Mouse (Mus musculus) spleen, adult 10 weeks (tissue): ENCODE measurements around the gene Ccm2. TPM values are rescaled to one million over a fixed set of nuclear protein-coding genes. Genes with fewer than 3 reads are reported as not detected.

Experiments
- polyA plus RNA-seq: library from polyadenylated mRNA; stranded (reverse); fragments of 350-450 nt; fragmentation: Illumina TruSeq; extraction: RNeasy Lipid Tissue Mini Kit (QIAGEN cat#74804); gene quantifications from one replicate; pipeline ENCODE4 v1.2.3, GENCODE M21; 2015; ENCODE audit warnings: low replicate concordance; ENCODE audit not compliant: insufficient read depth

Gene Ccm2
- 85.4 TPM for polyA plus RNA-seq

DNA sequence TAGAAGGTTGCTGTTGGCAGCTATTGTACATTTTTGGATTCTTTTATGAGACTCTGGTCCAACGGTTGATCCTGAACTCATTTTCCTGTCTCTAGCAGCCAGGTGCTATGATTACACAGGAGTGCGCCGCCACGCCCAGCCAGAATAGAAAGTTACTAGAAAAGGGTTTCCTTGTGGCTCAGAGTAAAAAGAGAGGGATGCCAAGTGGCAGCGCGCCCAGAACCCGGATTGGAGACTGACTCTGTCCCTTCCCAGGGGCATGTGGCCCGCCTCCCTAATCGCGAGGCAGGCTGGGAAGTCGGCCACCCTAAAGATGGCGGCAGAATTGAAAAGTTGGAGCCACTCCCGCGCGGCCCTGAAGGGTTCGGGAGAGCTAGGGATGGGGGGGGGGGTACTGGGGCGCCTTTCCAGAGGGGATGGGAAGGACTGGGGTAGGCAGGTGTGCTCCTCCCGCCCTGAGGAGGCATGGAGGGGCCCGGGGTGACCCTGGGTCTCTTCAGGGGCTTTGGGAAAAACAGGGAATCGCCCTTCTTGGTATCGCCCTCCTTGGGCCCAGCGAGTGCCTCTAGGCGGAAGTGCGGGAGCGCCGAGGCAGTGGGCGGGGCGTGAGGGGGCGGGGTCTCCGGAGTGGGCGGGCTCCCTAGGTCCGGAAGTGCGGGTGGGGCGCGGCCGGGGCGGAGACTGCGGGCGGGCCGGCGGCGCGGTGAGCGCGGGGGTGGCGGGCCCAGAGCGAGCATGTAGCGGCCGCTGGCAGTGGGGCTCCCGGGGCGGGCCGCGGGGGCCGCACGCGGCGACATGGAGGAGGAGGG is at the start of gene Ccm2:
Gene Ccm2, plus strand, starts transcription at position 683 of the 809 bp plus-strand sequence.

DNA sequence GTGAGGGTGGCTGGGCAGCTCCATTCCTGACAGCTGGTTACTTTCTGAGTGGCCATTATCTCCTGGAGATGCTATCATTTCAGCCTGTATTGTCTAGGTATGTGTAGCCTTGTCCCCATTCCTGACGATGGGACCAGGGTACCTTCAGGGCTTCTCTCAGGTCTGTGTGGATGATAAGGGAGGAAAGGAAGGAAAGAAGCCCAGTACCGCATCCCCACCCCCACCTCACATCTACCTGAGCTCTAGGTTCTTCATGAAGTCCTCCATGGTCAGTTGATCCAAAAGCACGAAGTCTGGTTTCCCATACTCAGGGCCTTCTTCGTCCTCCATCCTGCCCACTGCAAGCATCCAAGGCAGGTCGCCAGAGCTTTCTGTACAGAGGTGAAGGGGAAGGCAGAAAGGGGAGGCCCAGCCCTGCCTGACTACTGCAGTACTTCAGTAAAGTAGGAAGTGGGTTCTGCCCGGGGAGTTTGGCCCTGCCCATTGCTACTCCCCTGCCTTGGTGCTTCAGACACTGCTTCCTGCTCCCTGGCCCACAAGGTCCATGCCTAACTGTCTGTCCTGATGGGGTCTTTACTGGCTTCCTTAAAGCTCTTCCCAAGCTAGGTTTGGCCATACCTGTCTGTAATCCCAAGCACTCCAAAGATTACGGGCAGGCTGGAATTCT is 26.0 kb upstream of the Ccm2 start, which contains the start of gene Myo1g:
Gene Myo1g, minus strand, starts transcription at position 459 of the 667 bp plus-strand sequence.

DNA sequence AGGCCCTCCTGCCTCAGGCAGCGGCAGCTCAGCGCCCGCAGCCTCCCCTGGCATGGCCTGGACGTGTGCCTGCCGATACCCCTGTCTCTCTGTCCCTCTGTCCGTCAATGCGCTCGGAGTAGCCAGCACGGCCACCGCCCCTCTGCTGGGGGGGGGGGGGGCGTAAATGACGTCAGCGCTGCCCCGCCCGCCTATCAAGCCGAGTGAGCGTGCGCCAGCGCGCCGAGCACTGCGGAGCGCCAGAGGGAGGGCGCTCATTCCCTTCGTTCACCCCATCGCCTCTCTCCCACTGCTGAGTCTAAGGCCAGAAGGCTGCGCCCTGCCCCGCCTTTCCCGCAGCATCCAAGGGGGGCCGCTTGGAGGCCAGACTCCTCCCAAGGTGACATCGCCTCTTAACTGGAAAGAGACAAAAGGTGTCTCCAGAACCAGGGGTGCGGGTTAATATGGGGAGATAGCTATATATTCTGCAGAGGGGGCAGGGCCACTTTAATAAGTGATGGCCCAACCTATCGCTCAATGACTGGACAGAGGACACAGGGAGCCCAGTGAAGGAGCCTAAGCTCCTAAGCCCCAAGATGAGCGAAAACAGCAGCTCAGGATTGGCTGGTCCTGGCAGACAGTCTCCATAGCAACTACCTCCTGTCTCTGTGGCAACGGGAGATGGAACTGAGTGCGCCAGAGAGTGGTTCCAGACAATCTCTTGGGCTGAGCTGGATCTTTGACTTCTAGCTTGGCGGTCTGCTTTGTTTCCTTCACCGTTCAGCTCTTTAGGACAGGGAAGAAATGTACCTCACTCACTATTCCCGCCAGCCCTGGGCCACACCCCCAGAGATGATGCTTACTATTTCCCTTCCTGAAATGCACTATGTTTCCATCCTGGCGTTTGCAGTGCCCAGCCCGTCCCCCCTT is 59.1 kb downstream of the Ccm2 start, which contains the start of gene Nacad:
Gene Nacad, minus strand, starts transcription at position 563 of the 909 bp plus-strand sequence.

DNA sequence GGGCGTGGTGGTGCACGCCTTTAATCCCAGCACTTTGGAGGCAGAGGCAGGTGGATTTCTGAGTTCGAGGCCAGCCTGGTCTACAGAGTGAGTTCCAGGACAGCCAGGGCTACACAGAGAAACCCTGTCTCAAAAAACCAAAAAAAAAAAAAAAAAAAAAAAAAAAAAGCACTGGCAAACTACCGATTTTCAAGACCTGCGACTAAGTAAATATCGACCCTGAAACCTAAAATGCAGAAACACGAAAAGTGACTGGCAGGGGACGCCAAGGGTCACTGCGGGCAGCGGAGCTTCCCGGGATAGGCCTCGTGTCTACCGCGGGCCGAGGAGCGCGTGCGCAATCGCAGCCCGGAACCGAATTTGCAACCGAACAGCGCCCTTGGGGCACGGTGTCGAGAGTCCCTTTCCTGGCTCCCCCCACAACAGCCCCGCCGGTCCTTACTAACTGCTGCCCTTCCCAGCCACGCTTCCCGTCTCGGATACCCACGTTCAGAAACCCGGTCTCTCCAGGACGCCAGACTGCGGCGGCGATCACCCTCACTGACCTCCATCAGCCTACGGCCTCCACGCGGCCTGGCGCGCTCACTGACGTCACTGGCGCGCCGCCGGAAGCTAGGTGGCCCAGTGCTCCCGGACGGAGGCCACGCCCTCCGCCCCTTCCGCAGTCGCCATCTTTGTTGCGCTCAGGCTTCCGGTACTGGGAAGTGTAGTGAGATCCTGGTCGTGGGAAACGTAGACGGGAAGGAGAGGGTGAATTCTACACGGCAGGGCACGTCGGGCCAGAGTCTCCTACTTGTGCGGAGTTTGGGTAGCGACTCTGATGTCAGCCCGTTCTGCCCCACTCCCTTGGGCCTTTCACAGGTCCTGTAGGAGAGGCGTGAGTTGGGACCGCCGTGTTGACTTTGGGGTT is 79.0 kb downstream of the Ccm2 start, which contains the start of gene Tbrg4:
Gene Tbrg4, minus strand, starts transcription at position 590 of the 910 bp plus-strand sequence.

DNA sequence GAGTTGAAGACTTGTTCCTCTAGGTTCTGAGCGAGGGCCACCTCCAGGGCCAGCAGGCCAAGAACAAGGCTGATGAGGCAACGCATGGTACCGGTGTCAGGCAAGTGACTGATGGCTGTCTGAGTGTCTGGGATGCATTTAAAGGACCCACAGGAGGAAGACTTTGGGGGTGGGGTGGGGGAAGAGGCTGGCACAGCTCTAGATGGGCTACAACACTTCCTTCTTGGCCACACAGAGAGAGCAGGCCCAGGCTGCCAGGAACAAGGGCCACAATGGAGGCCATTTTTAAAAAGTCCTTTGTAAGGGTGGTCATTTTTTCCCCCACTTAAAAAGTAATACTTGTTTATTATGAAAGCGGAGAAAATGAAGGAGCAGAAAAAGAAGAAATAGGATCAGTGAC is 91.8 kb downstream of the Ccm2 start, which contains the start of gene Wap:
Gene Wap, minus strand, starts transcription at position 101 of the 400 bp plus-strand sequence.

Other genes starting within 250 kb of the Ccm2 start
- gene Zmiz2, start 157.8 kb upstream of the Ccm2 start, polyA plus RNA-seq, result 28.3 TPM
- 2,887 TPM for gene Ppia, start 131.4 kb upstream of the Ccm2 start, polyA plus RNA-seq
- 49.2 TPM for gene H2afv, start 102.4 kb upstream of the Ccm2 start, polyA plus RNA-seq
- gene Purb, start 71.0 kb upstream of the Ccm2 start, polyA plus RNA-seq, result 98.1 TPM
- gene Myo1g, start 25.9 kb upstream of the Ccm2 start, polyA plus RNA-seq, result 99.7 TPM
- 0.21 TPM for gene Nacad, start 59.2 kb downstream of the Ccm2 start, polyA plus RNA-seq
- gene Tbrg4, start 79.2 kb downstream of the Ccm2 start, polyA plus RNA-seq, result 21.5 TPM
- not detected for gene Wap, start 91.8 kb downstream of the Ccm2 start, polyA plus RNA-seq
- 0.65 TPM for gene Ramp3, start 111.6 kb downstream of the Ccm2 start, polyA plus RNA-seq